Mouse (Mus musculus) spleen, postnatal 10 days (tissue): ENCODE measurements around the gene Dysf.

ENCODE experiments used
- DNase-seq, 2 experiments: peaks; one replicate each; pipeline ENCODE4 v3.0.0; 2021 to 2022; ENCODE audit warnings: low spot score in 2 of 2

Dysf gene

GRCm38 (mm10) chr6:84228786-84229185, 220.4 kb downstream of the Dysf start:
- no peak for DNase-seq

- DNase-seq = no peak
These were observed 221.3 kb downstream of the Dysf start for GRCm38 (mm10) chr6:84229739-84230138.

GRCm38 (mm10) chr6:84231108-84231507, 222.7 kb downstream of the Dysf start:
- no peak for DNase-seq

- DNase-seq = no peak
These were observed 223.8 kb downstream of the Dysf start for GRCm38 (mm10) chr6:84232063-84232760.

GRCm38 (mm10) chr6:84233783-84234182, 225.4 kb downstream of the Dysf start:
- no peak for DNase-seq

- DNase-seq = no peak
These were observed 227.0 kb downstream of the Dysf start for GRCm38 (mm10) chr6:84235365-84235764.

- no peak for DNase-seq
These were observed 235.0 kb downstream of the Dysf start for GRCm38 (mm10) chr6:84243385-84243784.

- DNase-seq = no peak
These were observed 237.8 kb downstream of the Dysf start for GRCm38 (mm10) chr6:84246101-84246760.

- DNase-seq = no peak
These were observed 238.6 kb downstream of the Dysf start for GRCm38 (mm10) chr6:84246979-84247378.
